Mouse (Mus musculus): ENCODE measurements around the gene Adamtsl2.

GRCm38 (mm10) chr2:27106816-27107215 is 27.6 kb downstream of the Adamtsl2 start:
- TF ChIP-seq CTCF (IDR thresholded peaks at IDR 0.05; ENCODE audit: control insufficient read depth, insufficient read depth, insufficient read length), result no peak
- no peak for TF ChIP-seq USF1 (IDR thresholded peaks at IDR 0.05; ENCODE audit: low read depth)
- no peak for TF ChIP-seq MAX (IDR thresholded peaks at IDR 0.05)
- TF ChIP-seq MYOG (IDR thresholded peaks at IDR 0.05; ENCODE audit: control insufficient read depth, extremely low read depth, insufficient read length), result no peak
- no peak for TF ChIP-seq CEBPB (IDR thresholded peaks at IDR 0.05; ENCODE audit: low read depth)
